Mouse (Mus musculus) limb, embryonic 11.5 days (tissue): Measurements from ENCODE around the gene Ipo7. TPM values are rescaled to one million over a fixed set of nuclear protein-coding genes. Genes with fewer than 3 reads are reported as not detected.

Experiments
- ATAC-seq: fragments of 200-750 bp; cut with Nextera tagmentation; 2 replicates; pipeline ENCODE4 v1.8.0; 2017; ENCODE audit warnings: low read depth; ENCODE audit not compliant: insufficient number of reproducible peaks, low FRiP score, low TSS enrichment
- DNase-seq: peaks from one replicate; pipeline ENCODE4 v3.0.0-alpha.2; 2015; ENCODE audit warnings: low spot score
- H3K27ac ChIP-seq: fragments of 300-500 bp; sonication (generic); replicated peaks from 2 replicates; pipeline ENCODE4 v1.5.1; 2014; ENCODE audit warnings: low read depth, mild to moderate bottlenecking, low read length
- H3K27me3 ChIP-seq: fragments of 300-500 bp; sonication (generic); 2 replicates; pipeline ENCODE4 v1.6.1; 2014; ENCODE audit warnings: mild to moderate bottlenecking, low read length, mixed read lengths; ENCODE audit not compliant: control insufficient read depth, insufficient read depth
- H3K36me3 ChIP-seq: fragments of 300-500 bp; sonication (generic); 2 replicates; pipeline ENCODE4 v1.6.1; 2014; ENCODE audit warnings: mild to moderate bottlenecking, low read length, moderate library complexity, mixed read lengths; ENCODE audit not compliant: control insufficient read depth, insufficient read depth
- H3K4me1 ChIP-seq: fragments of 300-500 bp; sonication (generic); 2 replicates; pipeline ENCODE4 v1.6.1; 2014; ENCODE audit warnings: low read length, mixed read lengths; ENCODE audit not compliant: control insufficient read depth, insufficient read depth
- H3K4me2 ChIP-seq: fragments of 300-500 bp; sonication (generic); 2 replicates; pipeline ENCODE4 v1.6.1; 2014; ENCODE audit warnings: low read depth, mild to moderate bottlenecking, moderate library complexity; ENCODE audit not compliant: severe bottlenecking
- H3K4me3 ChIP-seq: fragments of 300-500 bp; sonication (generic); 2 replicates; pipeline ENCODE4 v1.5.1; 2014; ENCODE audit warnings: low read depth, low read length
- H3K9ac ChIP-seq: fragments of 300-500 bp; sonication (generic); 2 replicates; pipeline ENCODE4 v1.6.1; 2014; ENCODE audit warnings: mild to moderate bottlenecking, low read length
- H3K9me3 ChIP-seq: fragments of 300-500 bp; sonication (generic); 2 replicates; pipeline ENCODE4 v1.6.1; 2016; ENCODE audit warnings: low read length; ENCODE audit not compliant: control insufficient read depth
- WGBS: fragments of 180-500 bp; shearing (Covaris S2); extraction: QIAGEN DNeasy Blood & Tissue Kit; methylation state at CpG from one replicate; pipeline ENCODE4 v1.1.7; 2014; 5-methylcytosine and 5-hydroxymethylcytosine counted together
- polyA plus RNA-seq: library from polyadenylated mRNA; unstranded; fragments of >200 nt; fragmentation: Nextera tagmentation; extraction: Ambion mirVana; gene quantifications from 2 replicates; pipeline ENCODE4 v1.2.1, GENCODE M21; 2014

Ipo7 gene
- polyA plus RNA-seq, 1 experiment from 2014 or later: 19.8 TPM

- no peak for DNase-seq
- Histone ChIP-seq H3K9me3 (no peaks in the 10 kb centered on the region), H3K27ac (no peak overlapping the region), H3K4me1 (no peaks in the 10 kb centered on the region), H3K9ac (no peak overlapping the region), H3K36me3 (no peaks in the 10 kb centered on the region; the same call in 1 of the 2 replicates), H3K27me3 (no peaks in the 10 kb centered on the region), H3K4me2 (no peak overlapping the region), H3K4me3 (no peak overlapping the region)
- no peak for ATAC-seq
- WGBS: 39% methylated on average over 6 of the region's 6 CpGs
Observed at GRCm38 (mm10) chr7:110100854-110101253, 82.8 kb downstream of the Ipo7 start.

DNA sequence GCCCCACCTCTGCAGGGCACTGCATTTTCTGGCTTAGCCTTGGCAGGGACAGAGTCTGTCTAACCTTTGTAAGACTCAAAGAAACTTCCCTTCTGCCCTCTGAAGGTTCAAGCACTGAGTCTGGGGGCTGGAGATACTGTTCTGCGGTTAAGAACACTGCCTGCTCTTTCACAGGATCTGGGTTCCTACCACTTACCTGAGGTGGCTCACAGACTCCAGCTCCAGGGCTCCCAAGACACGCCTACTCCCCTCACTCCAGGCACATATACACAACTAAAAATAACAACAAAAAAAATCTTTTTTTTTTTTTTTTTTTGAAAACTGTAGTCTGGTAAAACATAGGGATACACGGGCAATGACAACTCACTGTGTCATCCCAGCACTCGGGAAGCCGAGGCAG, 83.2 kb downstream of the Ipo7 start:
- Histone ChIP-seq H3K9ac (no peak overlapping the region), H3K4me1 (no peaks in the 10 kb centered on the region), H3K9me3 (no peaks in the 10 kb centered on the region), H3K4me2 (no peak overlapping the region), H3K36me3 (no peaks in the 10 kb centered on the region; the same call in 1 of the 2 replicates), H3K4me3 (no peak overlapping the region), H3K27me3 (no peaks in the 10 kb centered on the region), H3K27ac (no peak overlapping the region)
- ATAC-seq (no peak), DNase-seq (no peak)
- WGBS: 80% methylated on average over 5 of the region's 5 CpGs

- ATAC-seq (no peak), DNase-seq (no peak)
- Histone ChIP-seq H3K4me3 (no peak overlapping the region), H3K36me3 (no peaks in the 10 kb centered on the region), H3K9ac (no peak overlapping the region), H3K9me3 (no peaks in the 10 kb centered on the region), H3K27me3 (no peaks in the 10 kb centered on the region), H3K27ac (no peak overlapping the region), H3K4me1 (peaks cover 6% of the 10 kb centered on the region; the same call in 1 of the 2 replicates), H3K4me2 (no peak overlapping the region)
- WGBS: 83% methylated on average over 5 of the region's 5 CpGs
Observed at GRCm38 (mm10) chr7:110105041-110105440, 87.0 kb downstream of the Ipo7 start.

Other genes starting within 250 kb of the Ipo7 start
- gene Nrip3, start 236.2 kb upstream of the Ipo7 start, polyA plus RNA-seq: 0.20 and 0.21 TPM in 2 replicates
- 0.40 and 0.87 TPM in 2 replicates for gene Scube2, start 152.6 kb upstream of the Ipo7 start, polyA plus RNA-seq
- gene Dennd5a, start 57.8 kb upstream of the Ipo7 start, polyA plus RNA-seq: 47.2 and 51.7 TPM in 2 replicates
- gene Tmem41b, start 31.3 kb upstream of the Ipo7 start, polyA plus RNA-seq: 75.7 and 79.4 TPM in 2 replicates
- 25.5 and 27.0 TPM in 2 replicates for gene Zfp143, start 42.9 kb downstream of the Ipo7 start, polyA plus RNA-seq
- gene Wee1, start 103.8 kb downstream of the Ipo7 start, polyA plus RNA-seq: 35.6 and 38.4 TPM in 2 replicates
- 28.2 and 30.4 TPM in 2 replicates for gene Swap70, start 203.4 kb downstream of the Ipo7 start, polyA plus RNA-seq